Mouse (Mus musculus): ENCODE measurements at regions not wholly inside any gene's neighbourhood (a gene's known extent, or its start where the extent isn't known, plus 50 kb on each side); places are given as distances from the start of the nearest gene placed in this dataset.

GRCm38 (mm10) chr2:48407876-48408275, 406.0 kb upstream of the Acvr2a start:
- no peak for DNase-seq (ENCODE audit: low spot score)

GRCm38 (mm10) chr2:48409876-48410275, 404.0 kb upstream of the Acvr2a start:
- DNase-seq (ENCODE audit: low spot score) = no peak

- no peak for DNase-seq (ENCODE audit: low spot score)
Measured at GRCm38 (mm10) chr2:48411392-48411791, 402.5 kb upstream of the Acvr2a start.

- no peak for DNase-seq (ENCODE audit: low spot score)
Measured at GRCm38 (mm10) chr2:48412683-48413440, 401.0 kb upstream of the Acvr2a start.

- DNase-seq (ENCODE audit: low spot score) = no peak
Measured at GRCm38 (mm10) chr2:48414596-48415481, 399.1 kb upstream of the Acvr2a start.

- DNase-seq (ENCODE audit: low spot score) = no peak
Measured at GRCm38 (mm10) chr2:48416207-48416750, 397.6 kb upstream of the Acvr2a start.

GRCm38 (mm10) chr2:48417000-48417596, 396.8 kb upstream of the Acvr2a start:
- no peak for DNase-seq (ENCODE audit: low spot score)

- DNase-seq (ENCODE audit: low spot score) = no peak
Measured at GRCm38 (mm10) chr2:48420791-48421190, 393.1 kb upstream of the Acvr2a start.

GRCm38 (mm10) chr2:48423861-48424442, 390.0 kb upstream of the Acvr2a start:
- DNase-seq (ENCODE audit: low spot score) = no peak

GRCm38 (mm10) chr2:48424562-48424961, 389.3 kb upstream of the Acvr2a start:
- DNase-seq (ENCODE audit: low spot score) = no peak

GRCm38 (mm10) chr2:48425200-48426090, 388.5 kb upstream of the Acvr2a start:
- no peak for DNase-seq (ENCODE audit: low spot score)

- DNase-seq (ENCODE audit: low spot score) = no peak
Measured at GRCm38 (mm10) chr2:48432545-48432944, 381.4 kb upstream of the Acvr2a start.

GRCm38 (mm10) chr2:48441296-48441990, 372.5 kb upstream of the Acvr2a start:
- DNase-seq (ENCODE audit: low spot score) = no peak

- no peak for DNase-seq (ENCODE audit: low spot score)
Measured at GRCm38 (mm10) chr2:48441991-48442544, 371.8 kb upstream of the Acvr2a start.

- no peak for DNase-seq (ENCODE audit: low spot score)
Measured at GRCm38 (mm10) chr2:48445898-48446604, 367.9 kb upstream of the Acvr2a start.

GRCm38 (mm10) chr2:48446617-48447016, 367.3 kb upstream of the Acvr2a start:
- DNase-seq (ENCODE audit: low spot score) = no peak

- no peak for DNase-seq (ENCODE audit: low spot score)
Measured at GRCm38 (mm10) chr2:48449165-48449842, 364.6 kb upstream of the Acvr2a start.

- no peak for DNase-seq (ENCODE audit: low spot score)
Measured at GRCm38 (mm10) chr2:48456072-48457040, 357.6 kb upstream of the Acvr2a start.
